Mouse (Mus musculus): Measurements from ENCODE around the gene Oxct2b. TPM values are rescaled to one million over a fixed set of nuclear protein-coding genes. Genes with fewer than 3 reads are reported as not detected.
A peak's percentile ranks its signal among the peaks of the same experiment; 100 is the strongest.
"Not testable (repeated sequence)": the region's sequence is repeated elsewhere in the genome, so short reads cannot be mapped to it uniquely, and the experiment has no call there.

Oxct2b gene
- polyA plus RNA-seq, 1 experiment from 2014 or later: 0.77 TPM

DNA sequence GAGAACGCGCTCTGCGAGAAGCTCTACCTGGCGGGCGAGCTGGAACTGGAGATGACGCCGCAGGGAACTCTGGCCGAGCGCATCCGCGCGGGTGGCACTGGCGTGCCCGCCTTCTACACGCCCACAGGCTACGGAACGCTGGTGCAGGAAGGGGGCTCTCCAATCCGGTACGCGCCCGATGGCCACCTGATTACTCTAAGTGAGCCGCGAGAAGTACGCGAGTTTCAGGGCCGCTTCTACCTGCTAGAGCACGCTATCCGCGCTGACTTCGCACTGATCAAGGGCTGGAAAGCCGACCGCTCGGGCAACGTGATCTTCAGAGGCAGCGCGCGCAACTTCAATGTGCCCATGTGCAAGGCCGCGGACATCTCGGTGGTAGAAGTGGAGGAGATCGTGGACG, 574 bp downstream of the Oxct2b start:
- WGBS: 20% methylated on average over 31 of the region's 42 CpGs
- H3K27ac ChIP-seq (replicated peaks); H3K27me3 ChIP-seq (replicated peaks); H3K4me1 ChIP-seq; H3K9ac ChIP-seq (replicated peaks); H3K9me3 ChIP-seq (replicated peaks); H3K36me3 ChIP-seq: not testable (repeated sequence)
- peak; percentile 89 for ATAC-seq (ENCODE audit: low FRiP score)
- H3K4me3 ChIP-seq (replicated peaks): peak overlapping the region; percentile 43
- peak overlapping the region; percentile 62 for H3K4me2 ChIP-seq

DNA sequence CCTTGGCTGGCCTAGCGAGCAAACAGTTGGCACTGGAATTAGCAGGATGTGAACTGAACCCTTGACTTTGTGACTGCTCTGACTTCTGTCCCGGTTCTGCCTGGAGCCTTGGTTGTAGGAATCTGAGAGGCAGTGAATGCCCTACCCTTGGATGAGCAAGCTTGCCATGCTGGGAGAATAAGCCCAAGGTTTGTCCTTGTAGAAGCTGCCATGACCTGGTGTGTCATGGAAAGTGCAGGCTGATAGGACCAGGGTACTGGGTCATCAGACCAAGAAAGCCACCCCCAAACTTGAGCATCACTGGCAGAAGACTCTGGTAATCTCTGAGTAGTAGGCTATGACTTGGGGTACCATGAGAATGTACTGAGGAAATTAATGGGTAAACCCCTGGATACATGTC, 5.2 kb downstream of the Oxct2b start:
- no peak for ATAC-seq (ENCODE audit: low FRiP score)
- 89% methylated on average over 2 of the region's 2 CpGs for WGBS
- Histone ChIP-seq H3K9me3 (replicated peaks) (no peaks in the 10 kb centered on the region), H3K36me3 (peaks cover 12% of the 10 kb centered on the region), H3K4me3 (replicated peaks) (no peak overlapping the region), H3K27ac (replicated peaks) (no peak overlapping the region), H3K4me1 (no peaks in the 10 kb centered on the region), H3K9ac (replicated peaks) (no peak overlapping the region), H3K27me3 (replicated peaks) (peaks cover 3% of the 10 kb centered on the region; the same call in 1 of the 2 replicates), H3K4me2 (no peak overlapping the region)

DNA sequence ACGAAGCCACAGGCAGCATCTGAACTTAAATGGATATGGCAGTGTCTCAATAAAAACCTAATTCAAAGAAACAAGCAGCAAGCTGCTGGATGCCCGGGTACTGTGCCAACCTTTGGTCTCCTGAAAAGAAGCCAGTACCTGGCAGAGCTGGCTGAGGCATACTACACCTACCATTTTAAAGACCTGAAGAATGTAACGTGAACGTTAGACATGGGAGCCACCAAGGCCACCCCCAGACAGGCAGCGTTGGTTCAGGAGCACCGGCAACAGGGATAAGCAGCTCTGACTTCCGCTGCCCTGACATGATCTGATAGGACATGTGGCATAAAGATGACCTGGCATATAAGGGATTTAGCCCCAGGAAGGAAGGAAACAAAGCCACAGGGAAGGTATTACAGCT, 10.6 kb downstream of the Oxct2b start:
- Histone ChIP-seq H3K27ac (replicated peaks) (no peak overlapping the region), H3K9ac (replicated peaks) (no peak overlapping the region), H3K9me3 (replicated peaks) (no peaks in the 10 kb centered on the region), H3K36me3 (peaks cover 59% of the 10 kb centered on the region), H3K27me3 (replicated peaks) (no peaks in the 10 kb centered on the region), H3K4me3 (replicated peaks) (no peak overlapping the region), H3K4me1 (no peaks in the 10 kb centered on the region), H3K4me2 (no peak overlapping the region)
- no peak for ATAC-seq (ENCODE audit: low FRiP score)
- 97% methylated on average over 7 of the region's 7 CpGs for WGBS

DNA sequence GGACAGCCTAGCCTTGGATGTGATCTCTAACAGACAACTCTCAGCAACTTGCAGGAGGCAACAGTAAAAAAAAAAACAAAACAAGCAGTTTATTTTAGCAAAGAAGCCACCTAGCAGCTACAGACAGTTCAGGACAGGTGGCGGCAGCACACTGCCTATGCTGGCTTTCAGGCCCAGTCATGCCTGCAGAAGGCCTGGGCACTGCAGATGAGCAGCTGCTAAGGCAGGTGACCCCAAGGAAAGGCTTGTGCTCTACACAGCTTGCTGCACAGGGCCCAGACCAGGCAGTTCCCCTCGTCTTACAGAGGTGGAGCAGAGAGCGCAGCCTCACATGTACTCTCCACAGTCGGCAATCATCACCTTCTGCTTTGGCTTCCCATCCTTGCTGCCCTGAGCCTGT, 11.0 kb downstream of the Oxct2b start:
- H3K36me3 ChIP-seq: peaks cover 63% of the 10 kb centered on the region
- no peak overlapping the region for H3K4me2 ChIP-seq
- WGBS: 92% methylated on average over 4 of the region's 4 CpGs
- no peak overlapping the region for H3K27ac ChIP-seq (replicated peaks)
- H3K9ac ChIP-seq (replicated peaks): no peak overlapping the region
- no peaks in the 10 kb centered on the region for H3K9me3 ChIP-seq (replicated peaks)
- H3K4me3 ChIP-seq (replicated peaks): no peak overlapping the region
- no peaks in the 10 kb centered on the region for H3K27me3 ChIP-seq (replicated peaks)
- ATAC-seq (ENCODE audit: low FRiP score): no peak
- no peaks in the 10 kb centered on the region for H3K4me1 ChIP-seq

DNA sequence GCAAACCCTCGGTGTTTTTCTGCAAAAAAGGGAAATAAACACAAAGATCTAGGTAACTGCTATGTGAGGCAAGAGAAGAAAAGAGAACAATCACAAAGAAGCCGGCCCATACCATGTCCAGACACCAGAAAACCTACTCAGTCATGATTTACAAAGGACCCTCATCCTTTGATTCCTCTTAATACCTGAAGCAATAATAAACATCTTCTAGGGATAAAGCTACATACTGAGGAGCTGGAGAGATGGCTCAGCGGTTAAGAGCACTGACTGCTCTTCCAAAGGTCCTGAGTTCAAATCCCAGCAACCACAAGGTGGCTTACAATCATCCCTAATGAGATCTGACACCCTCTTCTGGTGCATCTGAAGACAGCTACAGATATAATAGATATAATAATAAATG, 21.5 kb downstream of the Oxct2b start:
- 89% methylated on average over 3 of the region's 3 CpGs for WGBS
- H3K36me3 ChIP-seq: peaks cover 28% of the 10 kb centered on the region
- H3K4me2 ChIP-seq: no peak overlapping the region
- H3K4me3 ChIP-seq (replicated peaks): no peak overlapping the region
- H3K9ac ChIP-seq (replicated peaks): no peak overlapping the region
- no peaks in the 10 kb centered on the region for H3K9me3 ChIP-seq (replicated peaks)
- no peak for ATAC-seq (ENCODE audit: low FRiP score)
- H3K4me1 ChIP-seq: peaks cover 24% of the 10 kb centered on the region
- H3K27ac ChIP-seq (replicated peaks): no peak overlapping the region
- H3K27me3 ChIP-seq (replicated peaks): no peaks in the 10 kb centered on the region

DNA sequence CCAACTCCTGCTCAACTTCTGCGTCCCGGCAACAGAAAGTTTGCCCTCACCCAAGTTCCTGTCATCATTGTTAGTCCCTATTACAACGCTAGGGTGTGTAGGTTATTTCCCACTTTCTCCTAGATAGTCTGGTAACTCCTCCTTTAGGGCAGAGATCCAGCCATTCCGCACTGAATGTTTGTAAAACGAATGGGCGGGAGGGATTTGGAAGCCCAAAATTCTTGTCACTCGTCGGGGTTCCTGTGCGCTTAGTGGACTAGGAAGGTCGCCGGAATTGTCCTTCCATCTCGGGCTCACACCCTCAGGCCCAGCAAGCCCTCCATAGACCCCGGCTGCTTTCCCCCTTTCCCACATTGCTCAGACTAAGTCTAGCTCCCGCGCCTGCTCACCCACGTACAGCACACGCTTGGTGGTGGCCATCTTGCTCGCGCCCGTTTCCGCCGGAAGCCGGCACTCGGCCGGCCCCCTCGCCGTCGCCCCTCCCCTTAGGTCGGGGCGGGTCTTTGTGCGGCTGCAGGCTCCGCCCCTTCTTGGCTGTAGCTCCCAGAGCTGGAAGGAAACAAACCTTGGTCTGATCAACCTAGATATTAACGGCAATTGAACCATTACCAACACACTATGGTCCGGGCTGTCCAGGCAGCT, 23.6 kb downstream of the Oxct2b start, which contains the start of gene Ppie:
Gene Ppie (minus strand): TSS at position 439 of the 642 bp plus-strand sequence.
- H3K36me3 ChIP-seq: peaks cover 11% of the 10 kb centered on the region; the same call in 1 of the 2 replicates
- 0 out of 2 replicates have a peak, but pooled peaks cover 3% of the 10 kb centered on the region for H3K27me3 ChIP-seq (replicated peaks)
- H3K4me3 ChIP-seq (replicated peaks): peak within 1 kb of the TSS; percentile 50
- H3K9me3 ChIP-seq (replicated peaks): no peaks in the 10 kb centered on the region
- peak within 1 kb of the TSS; percentile 41 for H3K9ac ChIP-seq (replicated peaks)
- H3K4me1 ChIP-seq: peaks cover 24% of the 10 kb centered on the region
- ATAC-seq (ENCODE audit: low FRiP score): peak; percentile 99
- under 1% methylated on average over 34 of the region's 34 CpGs for WGBS
- peak within 1 kb of the TSS; percentile 74 for H3K27ac ChIP-seq (replicated peaks)
- H3K4me2 ChIP-seq: peak within 1 kb of the TSS; percentile 81

DNA sequence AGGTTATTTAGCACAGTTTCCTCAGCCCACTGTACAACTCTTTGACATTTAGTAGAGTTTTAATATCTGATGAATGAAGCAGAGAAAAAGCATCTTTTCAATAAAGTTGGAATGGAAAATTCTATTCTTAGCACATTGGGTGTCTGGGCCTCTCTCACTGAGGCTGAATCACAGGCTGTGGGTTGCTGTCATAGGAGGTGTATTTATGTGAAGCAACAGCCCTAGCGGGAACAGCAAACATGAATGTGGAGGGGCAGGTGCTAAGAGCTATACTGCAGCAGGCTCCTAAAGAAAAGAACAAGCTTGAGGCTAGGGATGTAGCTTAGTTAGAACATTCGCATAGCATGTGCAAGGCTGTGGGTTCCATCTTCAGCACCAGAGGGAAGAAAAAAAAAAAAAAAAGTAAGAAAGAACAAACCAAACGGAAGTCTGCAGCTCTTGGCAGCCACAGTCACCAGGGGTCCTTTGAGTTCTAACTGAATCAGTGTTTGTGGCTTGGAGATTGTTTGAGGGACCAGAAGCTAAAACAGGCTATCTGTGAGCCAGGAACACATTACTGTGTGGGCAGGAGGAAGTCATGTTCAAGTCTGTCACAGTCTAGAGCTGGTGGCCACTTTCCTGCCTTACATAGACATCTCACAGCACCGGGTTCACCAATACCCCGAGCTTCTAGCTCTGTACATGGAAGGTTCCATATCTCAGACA, 31.5 kb downstream of the Oxct2b start:
- ATAC-seq (ENCODE audit: low FRiP score): no peak
- Histone ChIP-seq H3K4me3 (replicated peaks) (no peak overlapping the region), H3K36me3 (no peaks in the 10 kb centered on the region), H3K4me1 (no peaks in the 10 kb centered on the region), H3K9me3 (replicated peaks) (no peaks in the 10 kb centered on the region), H3K9ac (replicated peaks) (no peak overlapping the region), H3K27me3 (replicated peaks) (peaks cover 8% of the 10 kb centered on the region; the same call in 1 of the 2 replicates), H3K4me2 (no peak overlapping the region), H3K27ac (replicated peaks) (no peak overlapping the region)
- WGBS: 83% methylated on average over 5 of the region's 5 CpGs

DNA sequence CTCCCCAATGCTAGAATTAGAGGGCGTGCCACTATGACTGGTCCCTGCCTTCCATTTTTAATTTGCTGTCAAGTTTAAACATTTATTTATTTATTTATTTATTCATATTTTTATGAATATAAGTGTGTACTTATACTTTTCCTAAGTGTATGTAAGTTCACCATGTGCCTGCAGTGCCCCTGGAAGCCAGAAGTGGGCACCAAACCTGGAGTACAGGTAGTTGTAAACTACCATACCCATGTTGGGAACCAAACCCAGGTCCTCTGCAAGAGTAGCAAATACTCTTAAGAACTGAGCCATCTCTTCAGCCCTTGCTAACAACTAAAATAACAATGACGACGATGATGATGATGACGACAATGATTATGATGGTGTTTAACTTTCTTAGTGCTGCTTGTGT, 35.9 kb downstream of the Oxct2b start:
- H3K36me3 ChIP-seq: no peaks in the 10 kb centered on the region
- H3K4me1 ChIP-seq: no peaks in the 10 kb centered on the region
- ATAC-seq (ENCODE audit: low FRiP score): no peak
- no peak overlapping the region for H3K9ac ChIP-seq (replicated peaks)
- no peaks in the 10 kb centered on the region for H3K9me3 ChIP-seq (replicated peaks)
- WGBS: 77% methylated on average over 4 of the region's 4 CpGs
- H3K27me3 ChIP-seq (replicated peaks): no peaks in the 10 kb centered on the region
- no peak overlapping the region for H3K27ac ChIP-seq (replicated peaks)
- no peak overlapping the region for H3K4me2 ChIP-seq
- H3K4me3 ChIP-seq (replicated peaks): no peak overlapping the region

DNA sequence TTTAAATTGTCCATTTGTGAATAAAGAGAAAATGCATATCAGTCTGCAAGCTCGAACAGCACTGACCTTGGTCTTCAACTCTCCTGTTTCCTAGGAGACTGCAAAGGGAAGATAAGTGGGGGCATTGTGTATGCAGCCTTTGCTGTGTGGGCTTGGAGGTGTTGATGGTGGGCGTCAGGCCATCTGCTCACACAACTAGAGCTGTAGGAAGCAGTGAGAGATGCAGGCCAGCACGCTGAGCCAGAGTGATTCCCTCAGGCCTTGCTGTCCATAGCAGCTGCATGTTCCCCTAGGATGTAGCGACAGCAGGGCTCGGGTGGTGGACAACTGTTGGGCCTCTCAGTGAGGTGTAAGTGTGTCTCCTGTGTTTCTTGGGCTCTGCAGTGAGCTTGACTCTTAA, 36.9 kb downstream of the Oxct2b start:
- H3K9ac ChIP-seq (replicated peaks): no peak overlapping the region
- ATAC-seq (ENCODE audit: low FRiP score): no peak
- H3K27me3 ChIP-seq (replicated peaks): no peaks in the 10 kb centered on the region
- no peaks in the 10 kb centered on the region for H3K36me3 ChIP-seq
- no peaks in the 10 kb centered on the region for H3K9me3 ChIP-seq (replicated peaks)
- 44% methylated on average over 5 of the region's 5 CpGs for WGBS
- H3K4me3 ChIP-seq (replicated peaks): no peak overlapping the region
- H3K27ac ChIP-seq (replicated peaks): no peak overlapping the region
- no peak overlapping the region for H3K4me2 ChIP-seq
- no peaks in the 10 kb centered on the region for H3K4me1 ChIP-seq

DNA sequence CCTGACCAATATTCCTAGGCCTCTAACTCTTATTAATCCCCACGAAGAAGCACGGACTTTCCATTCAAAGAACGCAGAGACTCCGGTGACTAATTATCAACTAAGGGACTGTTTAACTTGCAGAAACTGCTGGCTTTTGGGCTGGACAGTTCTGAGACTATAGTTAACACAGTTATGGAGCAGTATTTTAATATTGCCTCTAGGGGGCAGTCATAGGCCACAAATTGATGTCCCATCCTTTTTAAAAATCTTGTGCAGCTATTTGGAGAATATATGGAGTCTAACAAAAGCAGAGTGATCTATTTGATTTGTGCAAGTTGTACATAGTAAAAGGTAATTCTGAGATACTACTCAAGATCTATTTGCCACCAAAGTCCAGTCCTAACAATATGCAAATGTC, 38.9 kb downstream of the Oxct2b start:
- H3K9me3 ChIP-seq (replicated peaks): no peaks in the 10 kb centered on the region
- ATAC-seq (ENCODE audit: low FRiP score): no peak
- no peaks in the 10 kb centered on the region for H3K4me1 ChIP-seq
- no peak overlapping the region for H3K9ac ChIP-seq (replicated peaks)
- H3K4me3 ChIP-seq (replicated peaks): no peak overlapping the region
- 30% methylated on average over 4 of the region's 4 CpGs for WGBS
- H3K36me3 ChIP-seq: no peaks in the 10 kb centered on the region
- H3K27me3 ChIP-seq (replicated peaks): no peaks in the 10 kb centered on the region
- H3K27ac ChIP-seq (replicated peaks): no peak overlapping the region
- no peak overlapping the region for H3K4me2 ChIP-seq

DNA sequence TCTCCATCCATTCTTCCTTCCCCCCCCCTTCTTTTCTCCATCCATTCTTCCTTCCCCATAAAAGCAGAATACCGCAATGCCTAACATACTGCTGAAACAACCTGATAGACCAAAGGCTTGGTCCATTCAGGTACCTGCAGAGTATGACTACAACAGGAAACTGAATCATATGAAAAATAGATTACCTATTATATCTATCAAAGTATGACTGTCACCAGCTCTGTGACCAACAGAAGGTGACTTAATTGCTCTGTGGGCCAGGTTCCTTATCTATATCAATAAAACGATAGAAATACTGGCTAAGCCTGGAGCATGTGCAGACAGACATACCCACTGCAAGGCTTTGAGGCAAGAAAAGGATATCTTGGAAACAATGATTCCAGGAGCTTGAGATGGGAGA, 39.4 kb downstream of the Oxct2b start:
- H3K36me3 ChIP-seq: no peaks in the 10 kb centered on the region
- no peaks in the 10 kb centered on the region for H3K27me3 ChIP-seq (replicated peaks)
- H3K9ac ChIP-seq (replicated peaks): no peak overlapping the region
- no peak overlapping the region for H3K4me3 ChIP-seq (replicated peaks)
- H3K4me1 ChIP-seq: no peaks in the 10 kb centered on the region
- no peak overlapping the region for H3K27ac ChIP-seq (replicated peaks)
- no peak for ATAC-seq (ENCODE audit: low FRiP score)
- H3K9me3 ChIP-seq (replicated peaks): no peaks in the 10 kb centered on the region
- WGBS: 66% methylated on average over 2 of the region's 2 CpGs
- H3K4me2 ChIP-seq: no peak overlapping the region

DNA sequence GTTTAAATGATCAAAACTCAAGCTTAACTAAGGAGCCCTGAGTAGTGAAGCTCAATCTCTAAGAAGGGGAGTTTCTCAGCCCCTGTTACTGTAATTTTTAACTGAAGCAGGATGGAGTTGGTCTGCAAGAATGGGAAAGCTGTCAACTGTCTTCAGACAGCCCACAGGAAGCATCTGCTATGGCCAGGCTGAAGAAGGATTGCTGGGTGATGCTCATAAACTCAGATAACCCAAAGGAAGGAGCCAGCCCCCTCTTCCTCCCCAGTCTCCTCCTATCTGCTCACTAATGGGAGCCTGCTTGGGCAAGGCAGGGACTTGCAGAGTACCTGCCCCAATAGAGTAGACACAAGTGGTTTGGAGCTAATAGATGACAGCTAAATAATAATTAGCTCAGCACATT, 39.8 kb downstream of the Oxct2b start:
- no peak overlapping the region for H3K4me2 ChIP-seq

More for the DNA sequence above, 39.8 kb downstream of the Oxct2b start:
- no peak for ATAC-seq (ENCODE audit: low FRiP score)
- no peak overlapping the region for H3K4me3 ChIP-seq (replicated peaks)
- no peaks in the 10 kb centered on the region for H3K9me3 ChIP-seq (replicated peaks)
- no peaks in the 10 kb centered on the region for H3K27me3 ChIP-seq (replicated peaks)
- H3K9ac ChIP-seq (replicated peaks): no peak overlapping the region
- no peaks in the 10 kb centered on the region for H3K36me3 ChIP-seq
- H3K4me1 ChIP-seq: no peaks in the 10 kb centered on the region
- H3K27ac ChIP-seq (replicated peaks): no peak overlapping the region
